Mouse (Mus musculus): Measurements from ENCODE around the gene Rfx2.

GRCm38 (mm10) chr17:56815057-56815345 is 15.8 kb downstream of the Rfx2 start:
- TF ChIP-seq CTCF (IDR thresholded peaks at IDR 0.05; ENCODE audit: borderline replicate concordance, insufficient read depth, low read length) = no peak
- no peak for TF ChIP-seq POLR2A (IDR thresholded peaks at IDR 0.05; ENCODE audit: low read depth, low read length)
